Mouse (Mus musculus) olfactory bulb, adult 2 months (tissue): ENCODE data around the gene Bcl6.

Experiments
- CTCF ChIP-seq: fragments of 200-500 bp; IDR thresholded peaks from 2 replicates; pipeline ENCODE4 v1.5.1; 2012; ENCODE audit warnings: low read depth, mild to moderate bottlenecking, low read length, moderate library complexity; ENCODE audit not compliant: insufficient read depth
- POLR2A ChIP-seq: fragments of 200-500 bp; IDR thresholded peaks from 2 replicates; pipeline ENCODE4 v1.6.1; 2012; ENCODE audit warnings: mild to moderate bottlenecking, low read depth, low read length, moderate library complexity; ENCODE audit not compliant: insufficient read depth

- TF ChIP-seq CTCF: no peak
- TF ChIP-seq POLR2A: no peak
These were observed 5.0 kb upstream of the Bcl6 start for GRCm38 (mm10) chr16:23993351-23994321.
